Comparison of ENCODE assay signal across 17 mouse cellular contexts in the genomic region with DNA sequence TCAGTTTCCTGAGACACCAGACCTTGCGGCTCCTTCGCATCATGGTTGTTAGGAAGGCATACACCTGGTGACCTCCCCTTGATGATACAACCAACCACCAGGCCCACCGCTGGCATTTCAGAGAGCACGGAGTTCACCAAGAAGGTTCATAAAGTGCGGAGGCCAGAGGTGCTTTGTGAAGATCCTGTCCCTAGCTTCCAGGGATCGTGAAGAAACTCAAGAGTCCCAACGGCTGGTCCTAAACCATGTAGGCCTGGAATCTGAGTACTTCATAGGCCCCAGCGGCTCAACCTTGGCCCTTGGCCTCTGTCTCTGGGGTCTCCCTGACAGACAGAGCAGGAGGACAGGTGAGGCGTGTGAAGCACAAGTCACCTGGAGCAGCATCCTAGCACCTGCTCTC.
"Had no signal": no experiment of that assay in that cellular context is flagged by ENCODE, and none has a peak within 500 bp of the region (broad histone marks: within the 10 kb centered on the region; RNA-seq: fewer than 3 reads in every experiment).

No protein-coding gene starts in this region.

- DNase-seq: lung, adult 18-20 months; lung, embryonic 14.5 days; lung, postnatal 10 days; lung, postnatal 4 days; retina, postnatal 1 day; right cerebral cortex, adult 18-20 months; right cerebral cortex, postnatal 25 days; right cerebral cortex, postnatal 4 days; spleen, adult 18-20 months; thymus, adult 18-20 months; thymus, postnatal 14 days had no signal

- H3K4me2 ChIP-seq: lung, embryonic 14.5 days; midbrain, embryonic 13.5 days; midbrain, embryonic 15.5 days; neural tube, embryonic 13.5 days; neural tube, embryonic 15.5 days had no signal

- H3K4me1 ChIP-seq: midbrain, embryonic 13.5 days; midbrain, embryonic 15.5 days had no signal

- H3K27ac ChIP-seq: midbrain, embryonic 10.5 days; midbrain, embryonic 13.5 days; midbrain, embryonic 15.5 days; neural tube, embryonic 13.5 days; neural tube, embryonic 15.5 days had no signal

- H3K36me3 ChIP-seq: midbrain, embryonic 10.5 days; midbrain, embryonic 13.5 days; midbrain, embryonic 15.5 days; neural tube, embryonic 13.5 days; neural tube, embryonic 15.5 days had no signal

- H3K9me3 ChIP-seq: midbrain, embryonic 10.5 days; midbrain, embryonic 13.5 days; midbrain, embryonic 15.5 days; neural tube, embryonic 13.5 days; neural tube, embryonic 15.5 days had no signal

- H3K27me3 ChIP-seq: midbrain, embryonic 13.5 days; midbrain, embryonic 15.5 days; neural tube, embryonic 13.5 days; neural tube, embryonic 15.5 days had no signal

- H3K9ac ChIP-seq: lung, embryonic 14.5 days; midbrain, embryonic 13.5 days; midbrain, embryonic 15.5 days; neural tube, embryonic 13.5 days; neural tube, embryonic 15.5 days had no signal

- ATAC-seq: midbrain, embryonic 13.5 days; midbrain, embryonic 15.5 days had no signal

- H3K4me3 ChIP-seq: midbrain, embryonic 10.5 days; midbrain, embryonic 13.5 days; midbrain, embryonic 15.5 days; myocyte; neural tube, embryonic 13.5 days; neural tube, embryonic 15.5 days had no signal
